Mouse (Mus musculus): ENCODE data around the gene Phf3. TPM values are rescaled to one million over a fixed set of nuclear protein-coding genes. Genes with fewer than 3 reads are reported as not detected.

Phf3 gene
- 46.5 and 57.8 TPM in 2 replicates for polyA plus RNA-seq (2012; rRNA removed)

DNA sequence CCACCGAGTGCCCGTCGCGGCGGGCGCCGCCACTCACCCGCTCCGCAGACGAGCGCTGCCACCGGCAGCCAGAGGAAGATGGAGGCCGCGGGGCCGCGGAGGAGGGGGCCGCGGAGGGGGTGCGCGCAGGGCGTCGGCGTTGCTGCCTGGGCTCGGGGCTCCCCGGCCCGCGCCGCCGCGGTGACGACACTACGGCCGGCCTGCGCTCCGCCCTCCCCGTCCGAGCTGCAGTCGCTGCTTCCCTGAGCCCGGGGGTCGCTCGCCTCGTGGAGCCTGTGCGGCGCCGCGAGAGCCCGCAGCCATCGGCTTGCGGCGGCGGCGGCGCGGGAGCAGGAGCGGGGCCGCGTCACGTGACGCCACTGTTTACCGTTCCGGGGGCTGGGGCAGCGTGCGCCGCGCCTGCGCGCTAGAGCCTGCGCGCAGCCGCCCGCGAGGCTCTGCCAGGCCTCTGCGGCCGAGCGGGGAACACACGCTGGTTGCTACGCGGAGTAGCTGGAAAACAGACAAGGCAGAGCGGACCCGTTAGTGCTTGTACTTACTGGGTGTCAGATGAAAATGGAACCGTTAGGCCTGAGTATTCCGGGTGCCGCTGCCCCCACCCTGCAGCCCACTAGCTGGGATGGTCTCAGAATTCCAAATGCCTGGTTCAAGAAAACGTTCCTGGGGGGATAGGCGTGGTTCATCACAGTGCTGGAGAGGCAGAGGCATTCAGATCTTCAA is at the start of gene Phf3:
Gene Phf3, minus strand, starts transcription at position 381 of the 720 bp plus-strand sequence.

Other genes with a start within 250 kb of the Phf3 start
- not detected in 2 replicates for gene AC153137.1, start 104.0 kb upstream of the Phf3 start, polyA plus RNA-seq (2012; rRNA removed)

Data from colon, adult 2 months (tissue).